Mouse (Mus musculus) liver, embryonic 14.5 days (tissue): ENCODE measurements at regions not wholly inside any gene's neighbourhood (a gene's known extent, or its start where the extent isn't known, plus 50 kb on each side); places are given as distances from the start of the nearest gene placed in this dataset.

Experiments used
- ATAC-seq: fragments of 200-750 bp; cut with Nextera tagmentation; 2 replicates; pipeline ENCODE4 v1.8.0; 2017; ENCODE audit warnings: moderate number of reproducible peaks, mild to moderate bottlenecking, moderate library complexity; ENCODE audit not compliant: insufficient read depth
- DNase-seq, 3 experiments: peaks; one replicate each; pipeline ENCODE4 v3.0.0-alpha.2; 2012 to 2013; ENCODE audit warnings: low read depth in 3 of 3, low spot score in 3 of 3
- H3K27ac ChIP-seq: fragments of 300-500 bp; sonication (generic); 2 replicates; pipeline ENCODE4 v1.5.1; 2014; ENCODE audit warnings: moderate library complexity, mild to moderate bottlenecking, control low read depth, inconsistent platforms
- H3K27me3 ChIP-seq: fragments of 300-500 bp; sonication (generic); 2 replicates; pipeline ENCODE4 v1.6.1; 2014; ENCODE audit warnings: mild to moderate bottlenecking, low read length, moderate library complexity; ENCODE audit not compliant: control insufficient read depth, insufficient read depth
- H3K36me3 ChIP-seq: fragments of 300-500 bp; sonication (generic); replicated peaks from 2 replicates; pipeline ENCODE4 v1.6.1; 2014; ENCODE audit warnings: low read depth; ENCODE audit not compliant: control insufficient read depth, insufficient read depth
- H3K4me1 ChIP-seq, 2 experiments: fragments of 200-500 bp in 1 of 2; fragments of 300-500 bp in 1 of 2; sonication (generic) in 1 of 2; replicated peaks; 2 replicates each; pipeline ENCODE4 v1.6.1; 2012 to 2014; ENCODE audit warnings: antibody characterized with exemption in 1 of 2, inconsistent platforms in 1 of 2, low read length in 1 of 2; ENCODE audit not compliant: control insufficient read depth in 2 of 2, insufficient read depth in 2 of 2
- H3K4me2 ChIP-seq: fragments of 300-500 bp; sonication (generic); 2 replicates; pipeline ENCODE4 v1.6.1; 2014; ENCODE audit warnings: low read depth, mild to moderate bottlenecking, control low read depth, moderate library complexity
- H3K4me3 ChIP-seq, 2 experiments: fragments of 200-500 bp in 1 of 2; fragments of 300-500 bp in 1 of 2; sonication (generic) in 1 of 2; 2 replicates each; pipeline ENCODE4 v1.5.1; 2012 to 2014; ENCODE audit warnings: low read depth in 2 of 2, low read length in 2 of 2, mild to moderate bottlenecking in 2 of 2, control low read depth in 1 of 2, inconsistent platforms in 1 of 2, moderate library complexity in 1 of 2; ENCODE audit not compliant: insufficient read depth in 1 of 2
- H3K9ac ChIP-seq: fragments of 300-500 bp; sonication (generic); replicated peaks from 2 replicates; pipeline ENCODE4 v1.6.1; 2014; ENCODE audit warnings: mild to moderate bottlenecking, control low read depth, moderate library complexity
- H3K9me3 ChIP-seq: fragments of 300-500 bp; sonication (generic); 2 replicates; pipeline ENCODE4 v1.6.1; 2016; ENCODE audit warnings: low read length, mixed read lengths; ENCODE audit not compliant: control insufficient read depth
- CTCF ChIP-seq: IDR thresholded peaks from 2 replicates; pipeline ENCODE4 v1.5.1; 2016; ENCODE audit warnings: antibody characterized with exemption, low read depth, control low read depth
- EP300 ChIP-seq: IDR thresholded peaks from 2 replicates; pipeline ENCODE4 v1.6.1; 2016; ENCODE audit warnings: antibody characterized with exemption, low read depth
- WGBS: fragments of 180-500 bp; shearing (Covaris S2); extraction: QIAGEN DNeasy Blood & Tissue Kit; methylation state at CpG from one replicate; pipeline ENCODE4 v1.1.7; 2014; ENCODE audit not compliant: insufficient replicate concordance; 5-methylcytosine and 5-hydroxymethylcytosine counted together

- Histone ChIP-seq H3K27ac (no peak overlapping the region), H3K4me3 (no peak overlapping the region), H3K9me3 (no peaks in the 10 kb centered on the region), H3K27me3 (no peaks in the 10 kb centered on the region), H3K4me1 (no peaks in the 10 kb centered on the region), H3K4me2 (no peak overlapping the region), H3K9ac (no peak overlapping the region), H3K36me3 (no peaks in the 10 kb centered on the region)
- WGBS = 52% methylated on average over 5 of the region's 5 CpGs
- no peak for ATAC-seq
- no peak for TF ChIP-seq CTCF
- no peak for TF ChIP-seq EP300
- DNase-seq = no peak
These were observed 268.2 kb downstream of the Hivep2 start for GRCm38 (mm10) chr10:14234005-14234602.

DNA sequence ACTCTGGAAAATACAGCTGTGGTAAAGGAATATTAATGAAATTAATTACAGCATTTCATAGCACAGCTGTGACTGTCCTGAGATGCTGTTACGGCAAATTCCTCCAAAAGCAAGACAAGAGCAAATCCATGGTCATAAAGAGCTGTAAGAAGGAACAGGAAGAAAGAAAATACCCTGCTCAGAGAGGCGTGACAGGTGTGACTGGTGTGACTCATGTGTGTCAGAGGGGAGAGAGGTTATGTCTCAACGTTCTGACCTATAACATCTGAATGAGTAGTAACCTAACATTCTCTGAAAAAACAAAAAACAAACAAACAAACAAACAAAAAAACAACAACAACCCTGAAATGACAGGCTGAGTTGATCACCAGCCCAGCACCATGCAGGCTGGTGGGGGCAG lies 267.5 kb downstream of the Hivep2 start:
- no peaks in the 10 kb centered on the region for H3K9me3 ChIP-seq
- no peaks in the 10 kb centered on the region for H3K27me3 ChIP-seq
- no peak overlapping the region for H3K4me2 ChIP-seq
- WGBS = 52% methylated on average over 3 of the region's 3 CpGs
- H3K9ac ChIP-seq = no peak overlapping the region
- DNase-seq (no peak), ATAC-seq (no peak)
- H3K27ac ChIP-seq = no peak overlapping the region
- no peaks in the 10 kb centered on the region for H3K36me3 ChIP-seq
- TF ChIP-seq EP300 (no peak), CTCF (no peak)
- H3K4me1 ChIP-seq = no peaks in the 10 kb centered on the region
- H3K4me3 ChIP-seq = no peak overlapping the region

DNA sequence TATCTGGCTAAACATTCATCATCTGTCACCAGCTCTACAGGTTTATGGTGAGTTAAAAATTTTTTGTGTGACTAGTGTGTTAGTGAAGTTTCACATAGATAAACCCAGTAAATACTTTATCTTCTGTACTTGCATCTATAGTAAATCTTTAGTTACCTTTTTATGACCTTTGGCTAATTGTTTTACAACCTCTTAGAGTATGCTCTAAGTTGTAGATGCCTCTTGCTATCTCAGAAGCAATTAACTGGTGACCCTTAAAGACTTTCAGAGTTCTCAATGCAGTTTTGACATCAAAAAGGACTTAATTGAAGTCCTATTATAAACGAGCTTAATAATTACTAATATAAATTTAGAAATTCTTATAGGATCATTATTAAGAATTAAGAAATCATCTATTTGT lies 265.6 kb downstream of the Hivep2 start:
- H3K9ac ChIP-seq = no peak overlapping the region
- no peak overlapping the region for H3K4me2 ChIP-seq
- H3K27ac ChIP-seq = no peak overlapping the region
- no peaks in the 10 kb centered on the region for H3K9me3 ChIP-seq
- no peaks in the 10 kb centered on the region for H3K4me1 ChIP-seq
- H3K4me3 ChIP-seq = no peak overlapping the region
- no peak for ATAC-seq
- no peaks in the 10 kb centered on the region for H3K27me3 ChIP-seq
- TF ChIP-seq CTCF (no peak), EP300 (no peak)
- H3K36me3 ChIP-seq = no peaks in the 10 kb centered on the region
- 30% methylated on average over 1 of the region's 1 CpGs for WGBS
- no peak for DNase-seq

DNA sequence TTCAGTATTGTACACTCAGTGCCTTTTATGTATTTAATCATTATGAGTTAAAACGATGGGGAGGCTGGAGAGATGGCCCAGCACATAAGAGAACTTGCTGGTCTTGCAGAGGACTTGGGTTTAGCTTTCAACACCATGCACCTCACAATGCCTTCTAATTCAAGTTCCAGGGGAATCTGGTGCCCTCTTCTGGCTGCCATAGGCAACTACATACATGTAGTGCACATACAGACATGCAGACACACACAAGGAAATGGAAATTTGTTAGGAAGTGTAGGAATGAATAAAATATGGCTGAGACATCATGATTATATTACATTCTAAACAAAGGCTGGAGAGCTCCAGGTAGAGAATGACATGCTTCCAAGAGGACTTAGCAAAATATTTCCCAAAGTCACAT lies 251.4 kb downstream of the Hivep2 start:
- no peaks in the 10 kb centered on the region for H3K36me3 ChIP-seq
- no peaks in the 10 kb centered on the region for H3K27me3 ChIP-seq
- H3K4me2 ChIP-seq = no peak overlapping the region
- no peaks in the 10 kb centered on the region for H3K9me3 ChIP-seq
- H3K4me3 ChIP-seq = no peak overlapping the region
- no peak overlapping the region for H3K9ac ChIP-seq
- DNase-seq (no peak), ATAC-seq (no peak)
- H3K4me1 ChIP-seq = no peaks in the 10 kb centered on the region
- H3K27ac ChIP-seq = no peak overlapping the region
- WGBS = 79% methylated on average over 1 of the region's 1 CpGs
- TF ChIP-seq EP300 = no peak
- TF ChIP-seq CTCF = no peak; the same call in 1 of the 2 replicates

DNA sequence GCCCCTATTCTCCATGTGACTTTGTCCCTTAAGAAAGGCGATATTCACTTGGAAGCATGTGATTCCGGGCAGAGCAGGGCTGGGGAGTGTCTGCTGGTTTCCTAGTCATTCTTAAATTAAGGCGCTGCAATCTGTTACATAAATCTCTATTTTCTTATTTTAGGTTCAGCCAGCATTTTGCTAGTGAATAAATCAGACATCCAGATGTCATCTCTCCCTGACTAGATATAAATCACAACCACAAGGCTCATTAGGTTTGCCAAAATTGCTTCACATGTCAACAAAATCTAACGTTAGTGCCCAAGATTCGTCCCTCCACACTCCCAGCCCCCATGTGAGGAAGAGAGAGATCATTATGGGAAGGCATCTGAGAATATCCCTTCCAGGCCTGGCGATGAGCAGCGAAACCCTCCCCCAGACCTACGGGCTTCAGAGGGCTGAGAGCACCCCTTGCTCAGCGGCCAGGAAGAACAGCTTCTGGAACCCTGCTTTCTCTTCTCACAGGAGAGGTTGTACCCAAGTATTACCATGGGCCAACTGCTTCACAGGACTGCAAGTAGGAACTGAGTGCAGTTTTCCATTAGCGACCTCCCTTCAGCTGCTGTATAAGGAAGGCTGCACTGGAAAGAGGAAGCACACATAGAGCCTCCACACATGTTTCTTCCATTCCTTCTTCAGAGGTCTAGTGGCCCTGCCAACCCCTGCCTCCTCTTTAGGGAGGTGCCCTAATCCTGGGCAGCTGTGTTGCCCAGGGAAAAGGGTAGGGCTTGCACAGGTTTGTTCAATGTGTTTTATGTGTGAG lies 250.5 kb downstream of the Hivep2 start:
- H3K27me3 ChIP-seq = no peaks in the 10 kb centered on the region
- H3K4me3 ChIP-seq = no peak overlapping the region
- H3K4me2 ChIP-seq = no peak overlapping the region
- H3K36me3 ChIP-seq = no peaks in the 10 kb centered on the region
- no peak for DNase-seq
- no peak for TF ChIP-seq EP300
- TF ChIP-seq CTCF = no peak
- H3K4me1 ChIP-seq = no peaks in the 10 kb centered on the region
- no peak overlapping the region for H3K9ac ChIP-seq
- H3K9me3 ChIP-seq = no peaks in the 10 kb centered on the region
- WGBS = 67% methylated on average over 10 of the region's 10 CpGs
- no peak overlapping the region for H3K27ac ChIP-seq
- no peak for ATAC-seq
